8 mouse cellular contexts compared by ENCODE assay signal in the genomic region with DNA sequence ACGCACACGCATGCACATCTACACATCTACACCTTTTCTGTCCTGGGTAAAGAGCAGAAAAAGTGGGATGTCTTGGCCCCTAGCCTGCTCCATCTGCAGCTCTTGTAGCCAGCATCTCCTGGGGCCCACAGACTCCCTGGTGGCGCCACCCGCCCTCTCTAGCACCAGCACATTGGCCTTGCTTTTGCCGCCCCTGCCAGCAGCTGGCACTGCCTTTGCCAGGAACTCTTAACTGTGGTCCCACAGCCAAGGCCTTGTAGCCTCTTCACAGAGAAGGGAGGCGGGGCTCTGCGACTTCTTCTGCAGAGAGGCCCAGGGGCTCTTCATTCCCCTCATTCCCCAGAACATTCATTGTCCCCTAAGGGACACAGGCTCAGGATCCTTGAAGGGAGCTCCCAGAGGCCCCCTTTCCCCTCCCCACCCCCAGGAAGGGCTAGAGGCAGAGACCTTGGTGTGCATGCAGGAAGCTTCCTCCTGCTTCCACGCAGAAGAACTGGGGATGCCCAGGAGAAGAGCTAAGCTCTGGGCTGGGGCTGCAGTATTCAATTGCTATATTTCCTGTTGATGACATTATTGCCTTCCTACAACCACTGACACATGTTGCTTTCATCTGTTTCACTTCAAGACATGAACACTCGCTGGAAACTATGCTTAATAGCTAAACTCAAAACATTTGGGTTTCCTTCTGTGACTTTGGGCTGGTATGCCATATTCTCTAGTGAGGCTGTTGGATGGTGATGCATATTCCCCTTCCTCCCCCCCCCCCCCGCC. TPM values are rescaled to one million over a fixed set of nuclear protein-coding genes. Genes with fewer than 3 reads are reported as not detected.
A peak's percentile ranks its signal among the peaks of the same experiment; 100 is the strongest.
DNase-seq lines count a peak whose midpoint lies in the region; ATAC-seq and TF ChIP-seq lines count a peak whose summit lies in the region.

No protein-coding gene starts in this region.

- 0 out of 2 replicates have a peak, but pooled peaks have one; percentile 18 for TF ChIP-seq CTCF in heart, adult 2 months (IDR thresholded peaks at IDR 0.05)
- TF ChIP-seq CTCF in CH12.LX (conservative IDR thresholded peaks at IDR 0.05 in 1 of 2, IDR thresholded peaks at IDR 0.05 in 1 of 2; ENCODE audit: low read depth in 2 of 2, low read length in 2 of 2): no peak
- TF ChIP-seq CTCF in kidney, adult 2 months (conservative IDR thresholded peaks at IDR 0.05; ENCODE audit: insufficient read depth, insufficient read length, low read depth, low read length): no peak
- TF ChIP-seq CTCF in stomach, postnatal 0 days (IDR thresholded peaks at IDR 0.05; ENCODE audit: low read depth): no peak

- no peak for TF ChIP-seq EP300 in heart, adult 2 months (IDR thresholded peaks at IDR 0.05; ENCODE audit: insufficient read depth, low read depth, low read length)
- no peak for TF ChIP-seq EP300 in CH12.LX (IDR thresholded peaks at IDR 0.05; ENCODE audit: low read length)
- no peak for TF ChIP-seq EP300 in stomach, postnatal 0 days (optimal IDR thresholded peaks at IDR 0.05)

- no peaks in the 10 kb centered on the region for H3K27me3 ChIP-seq in heart, adult 2 months (ENCODE audit: control insufficient read depth, insufficient read depth, low read length)
- peaks cover 5% of the 10 kb centered on the region; the same call in 1 of the 2 replicates for H3K27me3 ChIP-seq in heart, embryonic 11.5 days (ENCODE audit: control insufficient read depth, insufficient read depth, low read length)
- no peaks in the 10 kb centered on the region for H3K27me3 ChIP-seq in CH12.LX (replicated peaks)
- H3K27me3 ChIP-seq in embryonic facial prominence, embryonic 12.5 days: no peaks in the 10 kb centered on the region
- H3K27me3 ChIP-seq in kidney, adult 2 months (replicated peaks; ENCODE audit: control insufficient read depth, insufficient read depth, low read length): no peaks in the 10 kb centered on the region
- H3K27me3 ChIP-seq in stomach, postnatal 0 days (ENCODE audit: control insufficient read depth, insufficient read depth, low read length): no peaks in the 10 kb centered on the region

- H3K4me3 ChIP-seq in heart, adult 2 months: no peak overlapping the region
- no peak overlapping the region for H3K4me3 ChIP-seq in heart, embryonic 11.5 days (ENCODE audit: low read depth, low read length)
- peak overlapping the region in 1 of 3 experiments; percentile 28 for H3K4me3 ChIP-seq in CH12.LX (replicated peaks in 1 of 3; ENCODE audit: low read depth in 2 of 3, low read length in 2 of 3, poor library complexity in 1 of 3)
- no peak overlapping the region for H3K4me3 ChIP-seq in embryonic facial prominence, embryonic 12.5 days
- H3K4me3 ChIP-seq in kidney, adult 2 months (ENCODE audit: insufficient read depth, low read depth, low read length): no peak overlapping the region
- H3K4me3 ChIP-seq in stomach, postnatal 0 days (ENCODE audit: low read depth, low read length): no peak overlapping the region

- H3K36me3 ChIP-seq in heart, adult 2 months (ENCODE audit: control insufficient read depth, insufficient read depth, low read length): no peaks in the 10 kb centered on the region
- no peaks in the 10 kb centered on the region for H3K36me3 ChIP-seq in heart, embryonic 11.5 days (ENCODE audit: control insufficient read depth, insufficient read depth, low read length)
- no peaks in the 10 kb centered on the region for H3K36me3 ChIP-seq in CH12.LX (replicated peaks in 1 of 2; ENCODE audit: control insufficient read depth in 1 of 2, insufficient read depth in 1 of 2, low read length in 1 of 2)
- no peaks in the 10 kb centered on the region for H3K36me3 ChIP-seq in embryonic facial prominence, embryonic 12.5 days
- H3K36me3 ChIP-seq in kidney, adult 2 months (ENCODE audit: control insufficient read depth, insufficient read depth, low read length): no peaks in the 10 kb centered on the region
- no peaks in the 10 kb centered on the region for H3K36me3 ChIP-seq in stomach, postnatal 0 days (ENCODE audit: control insufficient read depth, insufficient read depth, low read length)

- no peak for TF ChIP-seq RAD21 in CH12.LX (IDR thresholded peaks at IDR 0.05; ENCODE audit: low read depth, low read length)

- intact Hi-C loops in heart, adult 2 months (cut with DNase I): no loop called here

- no peak for TF ChIP-seq POLR2A in heart, adult 2 months (IDR thresholded peaks at IDR 0.05; ENCODE audit: insufficient read depth, low read depth, low read length)
- no peak for TF ChIP-seq POLR2A in CH12.LX (IDR thresholded peaks at IDR 0.05; ENCODE audit: low read depth, low read length)
- TF ChIP-seq POLR2A in kidney, adult 2 months (IDR thresholded peaks at IDR 0.05; ENCODE audit: low read depth, low read length): no peak

- dilution Hi-C loops in CH12.LX (cut with MboI; ENCODE audit: extremely low pct_ligation_motif_present, extremely low pct_unique_long_range_greater_than_20kb, low sequenced_read_pairs): no loop called here

- no peak overlapping the region for H3K27ac ChIP-seq in heart, adult 2 months
- no peak overlapping the region for H3K27ac ChIP-seq in heart, embryonic 11.5 days (ENCODE audit: low read depth, low read length)
- H3K27ac ChIP-seq in CH12.LX (ENCODE audit: insufficient read depth, low read depth): 0 out of 2 replicates have a peak overlapping the region, but pooled peaks have one; percentile 5
- peak overlapping the region; percentile 54 for H3K27ac ChIP-seq in embryonic facial prominence, embryonic 12.5 days
- H3K27ac ChIP-seq in kidney, adult 2 months (ENCODE audit: insufficient read depth, low read depth, low read length): no peak overlapping the region
- H3K27ac ChIP-seq in stomach, postnatal 0 days (replicated peaks): no peak overlapping the region

- no peak overlapping the region for H3K4me2 ChIP-seq in heart, embryonic 11.5 days
- no peak overlapping the region for H3K4me2 ChIP-seq in CH12.LX (ENCODE audit: insufficient read depth, low read depth, poor library complexity, severe bottlenecking)
- H3K4me2 ChIP-seq in embryonic facial prominence, embryonic 12.5 days (replicated peaks): no peak overlapping the region
- no peak overlapping the region for H3K4me2 ChIP-seq in stomach, postnatal 0 days (replicated peaks; ENCODE audit: low read depth)

- no peaks in the 10 kb centered on the region for H3K9me3 ChIP-seq in heart, embryonic 11.5 days (replicated peaks; ENCODE audit: control insufficient read depth, low read length)
- H3K9me3 ChIP-seq in CH12.LX (replicated peaks; ENCODE audit: low read length): no peaks in the 10 kb centered on the region
- no peaks in the 10 kb centered on the region for H3K9me3 ChIP-seq in embryonic facial prominence, embryonic 12.5 days
- H3K9me3 ChIP-seq in stomach, postnatal 0 days (ENCODE audit: control insufficient read depth, low read length): no peaks in the 10 kb centered on the region

- in situ Hi-C loops in CH12.LX (cut with MboI; ENCODE audit: low pct_ligation_motif_present, low pct_unique_long_range_greater_than_20kb, low sequenced_read_pairs): no loop called here

- ATAC-seq in heart, embryonic 11.5 days (replicated peaks; ENCODE audit: insufficient number of reproducible peaks, low FRiP score, low TSS enrichment): no peak
- no peak for ATAC-seq in embryonic facial prominence, embryonic 12.5 days (ENCODE audit: insufficient number of reproducible peaks, insufficient read depth, low FRiP score, low TSS enrichment)
- ATAC-seq in stomach, postnatal 0 days (ENCODE audit: low FRiP score, low TSS enrichment): no peak

- H3K9ac ChIP-seq in heart, adult 2 months (ENCODE audit: low read depth, low read length): no peak overlapping the region
- no peak overlapping the region for H3K9ac ChIP-seq in heart, embryonic 11.5 days (ENCODE audit: low read depth, low read length)
- H3K9ac ChIP-seq in CH12.LX (ENCODE audit: insufficient read depth, low read depth): no peak overlapping the region
- no peak overlapping the region for H3K9ac ChIP-seq in embryonic facial prominence, embryonic 12.5 days
- no peak overlapping the region for H3K9ac ChIP-seq in stomach, postnatal 0 days (ENCODE audit: low read length)

- WGBS in heart, adult 2 months: 64% methylated on average over 10 of the region's 10 CpGs
- 81% methylated on average over 10 of the region's 10 CpGs for WGBS in heart, embryonic 11.5 days (ENCODE audit: insufficient replicate concordance)
- WGBS in embryonic facial prominence, embryonic 12.5 days: 70% methylated on average over 9 of the region's 10 CpGs
- 83% methylated on average over 10 of the region's 10 CpGs for WGBS in kidney, adult 2 months
- 74% methylated on average over 9 of the region's 10 CpGs for WGBS in stomach, postnatal 0 days

- no peaks in the 10 kb centered on the region for H3K4me1 ChIP-seq in heart, adult 2 months (ENCODE audit: control insufficient read depth, insufficient read depth, low read length)
- H3K4me1 ChIP-seq in heart, embryonic 11.5 days (ENCODE audit: control insufficient read depth, insufficient read depth, low read length): peaks cover 13% of the 10 kb centered on the region; the same call in 1 of the 2 replicates
- H3K4me1 ChIP-seq in CH12.LX (ENCODE audit: control insufficient read depth in 1 of 2, insufficient read depth in 2 of 2): peaks cover 28 to 82% of the 10 kb centered on the region in 2 experiments
- peaks cover 9% of the 10 kb centered on the region for H3K4me1 ChIP-seq in embryonic facial prominence, embryonic 12.5 days
- H3K4me1 ChIP-seq in kidney, adult 2 months (ENCODE audit: control insufficient read depth, insufficient read depth, low read length): no peaks in the 10 kb centered on the region
- H3K4me1 ChIP-seq in stomach, postnatal 0 days (replicated peaks; ENCODE audit: control insufficient read depth, insufficient read depth): peaks cover 3% of the 10 kb centered on the region; the same call in 1 of the 2 replicates

- DNase-seq in heart, adult 2 months: peak; percentile 47 to 72
- DNase-seq in CH12.LX (ENCODE audit: extremely low read depth): no peak
- DNase-seq in layer of hippocampus, adult 8-10 months (ENCODE audit: low spot score in 2 of 2): peak; percentile 55 to 60
- DNase-seq in urinary bladder, postnatal 14 days (ENCODE audit: low spot score): no peak
- no peak for DNase-seq in kidney, adult 2 months
- DNase-seq in stomach, postnatal 0 days (ENCODE audit: low spot score): no peak

- H3K79me2 ChIP-seq in heart, adult 2 months (replicated peaks; ENCODE audit: control insufficient read depth, insufficient read depth, low read length): no peaks in the 10 kb centered on the region
- H3K79me2 ChIP-seq in CH12.LX (replicated peaks; ENCODE audit: control insufficient read depth, extremely low read depth, insufficient read depth, poor library complexity, severe bottlenecking): no peaks in the 10 kb centered on the region

RNA-seq across cellular contexts. Expression of a gene that starts 19.2 kb away (rescaled TPM):
- 1 to 10 TPM; 3.5 to 6.6 TPM for total RNA-seq in heart, adult 2 months (2021)
- polyA plus RNA-seq in heart, adult 2 months (2012; rRNA removed): 2.7 and 2.8 TPM in 2 replicates
- polyA plus RNA-seq in heart, embryonic 11.5 days (2014; fragmentation: Nextera tagmentation; extraction: Ambion mirVana): 2.9 and 3.0 TPM in 2 replicates
- total RNA-seq in CH12.LX (2012; rRNA removed): 16.6 TPM in 2 replicates
- 12.9 and 14.2 TPM in 2 replicates for total RNA-seq in CH12.LX (2014; rRNA removed)
- 27.1 and 29.9 TPM in 2 replicates for polyA plus RNA-seq in CH12.LX (2012; ENCODE audit: insufficient read length, low read depth)
- polyA plus RNA-seq in embryonic facial prominence, embryonic 12.5 days (2016; fragmentation: Nextera tagmentation; extraction: Ambion mirVana): 15.1 and 17.5 TPM in 2 replicates
- total RNA-seq in layer of hippocampus, adult 8-10 months (2022): 10 to 100 TPM; 29.6 to 35.6 (median 32.4) TPM
- polyA plus RNA-seq in kidney, adult 2 months (2012; rRNA removed): 2.7 and 3.1 TPM in 2 replicates
- 2.6 and 2.7 TPM in 2 replicates for polyA plus RNA-seq in stomach, postnatal 0 days (2015; fragmentation: Nextera tagmentation; extraction: Ambion mirVana)

Comparison
In these comparisons a context has a peak if more than half of its experiments do, and no peak if none do; other contexts are left out.
1. DNase-seq: peak in heart, adult 2 months (2 of 2) and layer of hippocampus, adult 8-10 months (2 of 2); none in CH12.LX (single experiment), urinary bladder, postnatal 14 days (single experiment), kidney, adult 2 months (single experiment) and stomach, postnatal 0 days (single experiment).
2. H3K27ac ChIP-seq: peak in CH12.LX (single experiment) and embryonic facial prominence, embryonic 12.5 days (single experiment); none in heart, adult 2 months (single experiment), heart, embryonic 11.5 days (single experiment), kidney, adult 2 months (single experiment) and stomach, postnatal 0 days (single experiment).